Mouse (Mus musculus) limb, embryonic 14.5 days (tissue): ENCODE data around the gene Agrn. TPM values are rescaled to one million over a fixed set of nuclear protein-coding genes. Genes with fewer than 3 reads are reported as not detected.

Source experiments
- ATAC-seq: fragments of 200-750 bp; cut with Nextera tagmentation; 2 replicates; pipeline ENCODE4 v1.8.0; 2017; ENCODE audit warnings: low read depth, moderate number of reproducible peaks, moderate TSS enrichment; ENCODE audit not compliant: low FRiP score
- DNase-seq: peaks from one replicate; pipeline ENCODE4 v3.0.0-alpha.2; 2015; ENCODE audit warnings: low spot score
- H3K27ac ChIP-seq: fragments of 300-500 bp; sonication (generic); replicated peaks from 2 replicates; pipeline ENCODE4 v1.5.1; 2014; ENCODE audit warnings: low read depth, mild to moderate bottlenecking, low read length, moderate library complexity, mixed read lengths
- H3K27me3 ChIP-seq: fragments of 300-500 bp; sonication (generic); 2 replicates; pipeline ENCODE4 v1.6.1; 2014; ENCODE audit warnings: low read length, mixed read lengths; ENCODE audit not compliant: control insufficient read depth, insufficient read depth
- H3K36me3 ChIP-seq: fragments of 300-500 bp; sonication (generic); 2 replicates; pipeline ENCODE4 v1.6.1; 2014; ENCODE audit warnings: mild to moderate bottlenecking, low read length, moderate library complexity, mixed read lengths; ENCODE audit not compliant: control insufficient read depth, insufficient read depth
- H3K4me1 ChIP-seq: fragments of 300-500 bp; sonication (generic); 2 replicates; pipeline ENCODE4 v1.6.1; 2014; ENCODE audit warnings: antibody characterized with exemption, low read length, mixed read lengths; ENCODE audit not compliant: control insufficient read depth, insufficient read depth
- H3K4me2 ChIP-seq: fragments of 300-500 bp; sonication (generic); replicated peaks from 2 replicates; pipeline ENCODE4 v1.6.1; 2014; ENCODE audit warnings: low read depth, mild to moderate bottlenecking, low read length, moderate library complexity; ENCODE audit not compliant: severe bottlenecking
- H3K4me3 ChIP-seq: fragments of 300-500 bp; sonication (generic); replicated peaks from 2 replicates; pipeline ENCODE4 v1.5.1; 2014; ENCODE audit warnings: low read length
- H3K9ac ChIP-seq: fragments of 300-500 bp; sonication (generic); 2 replicates; pipeline ENCODE4 v1.6.1; 2014; ENCODE audit warnings: mild to moderate bottlenecking, low read depth, low read length, moderate library complexity; ENCODE audit not compliant: severe bottlenecking
- H3K9me3 ChIP-seq: fragments of 300-500 bp; sonication (generic); 2 replicates; pipeline ENCODE4 v1.6.1; 2016; ENCODE audit warnings: low read length; ENCODE audit not compliant: control insufficient read depth
- POLR2A ChIP-seq: fragments of 200-500 bp; IDR thresholded peaks from 2 replicates; pipeline ENCODE4 v1.8.0; 2012; ENCODE audit warnings: inconsistent platforms, mild to moderate bottlenecking, moderate library complexity, borderline replicate concordance; ENCODE audit not compliant: insufficient read depth, insufficient read length; ENCODE audit errors: extremely low read depth
- WGBS: fragments of 180-500 bp; shearing (Covaris S2); extraction: QIAGEN DNeasy Blood & Tissue Kit; methylation state at CpG from one replicate; pipeline ENCODE4 v1.1.7; 2014; 5-methylcytosine and 5-hydroxymethylcytosine counted together
- polyA plus RNA-seq, 2 experiments: library from polyadenylated mRNA; depleted of rRNA in 1 of 2; stranded (reverse) in 1 of 2; unstranded in 1 of 2; fragments of >200 nt; fragmentation: Nextera tagmentation in 1 of 2; extraction: Ambion mirVana in 1 of 2; gene quantifications; 2 replicates each; pipeline versions ENCODE4 v1.2.1 to v1.2.3; 2012 to 2014

Gene Agrn
- polyA plus RNA-seq, 2 experiments: 78.5 to 264 TPM

DNA sequence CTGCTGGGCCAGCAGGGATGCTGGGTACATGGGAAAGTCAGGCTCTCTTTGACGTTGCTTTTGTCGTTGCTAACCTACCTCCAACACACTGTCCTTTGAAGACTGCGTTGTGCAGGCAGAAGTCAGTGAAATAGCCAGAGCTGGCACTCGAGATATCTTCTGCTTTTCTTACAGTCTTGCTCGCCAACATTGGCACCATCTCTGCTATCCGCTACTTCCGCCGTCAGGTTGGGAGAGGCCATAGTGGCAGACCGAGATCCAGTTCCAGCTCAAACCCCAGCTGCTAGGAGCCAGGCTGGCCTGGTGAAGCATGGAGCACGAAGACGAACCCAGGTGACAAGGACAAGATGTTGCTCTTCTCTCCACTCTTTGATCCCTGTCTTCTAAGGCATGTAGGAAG is 22.6 kb upstream of the Agrn start:
- no peaks in the 10 kb centered on the region for H3K27me3 ChIP-seq
- DNase-seq: no peak
- TF ChIP-seq POLR2A: no peak
- WGBS: 87% methylated on average over 11 of the region's 11 CpGs
- H3K4me2 ChIP-seq: no peak overlapping the region
- 0 out of 2 replicates have a peak, but pooled peaks cover 7% of the 10 kb centered on the region for H3K36me3 ChIP-seq
- no peaks in the 10 kb centered on the region for H3K4me1 ChIP-seq
- no peaks in the 10 kb centered on the region for H3K9me3 ChIP-seq
- H3K4me3 ChIP-seq: no peak overlapping the region
- no peak for ATAC-seq
- H3K27ac ChIP-seq: no peak overlapping the region
- H3K9ac ChIP-seq: no peak overlapping the region

DNA sequence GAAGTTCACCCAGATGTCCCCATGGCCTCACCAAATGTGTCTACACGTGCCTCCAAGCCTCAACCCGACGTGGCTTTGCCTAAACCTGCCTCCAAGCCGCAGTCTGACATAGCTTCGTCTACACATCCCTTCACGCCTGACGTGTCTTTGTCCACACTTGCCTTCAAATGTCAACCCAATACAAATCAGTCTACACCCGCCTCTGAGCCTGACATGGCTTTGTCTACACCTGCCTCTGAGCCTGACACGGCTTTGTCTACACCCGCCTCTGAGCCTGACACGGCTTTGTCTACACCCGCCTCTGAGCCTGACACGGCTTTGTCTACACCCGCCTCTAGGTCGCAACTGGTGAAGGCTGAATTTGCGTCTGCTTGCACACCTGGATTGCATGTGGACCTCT is 20.6 kb upstream of the Agrn start:
- Histone ChIP-seq H3K4me1 (no peaks in the 10 kb centered on the region), H3K4me3 (no peak overlapping the region), H3K27me3 (no peaks in the 10 kb centered on the region), H3K9me3 (no peaks in the 10 kb centered on the region), H3K9ac (no peak overlapping the region), H3K4me2 (no peak overlapping the region), H3K27ac (no peak overlapping the region), H3K36me3 (0 out of 2 replicates have a peak, but pooled peaks cover 4% of the 10 kb centered on the region)
- 63% methylated on average over 16 of the region's 16 CpGs for WGBS
- no peak for ATAC-seq
- TF ChIP-seq POLR2A: no peak
- DNase-seq: no peak

DNA sequence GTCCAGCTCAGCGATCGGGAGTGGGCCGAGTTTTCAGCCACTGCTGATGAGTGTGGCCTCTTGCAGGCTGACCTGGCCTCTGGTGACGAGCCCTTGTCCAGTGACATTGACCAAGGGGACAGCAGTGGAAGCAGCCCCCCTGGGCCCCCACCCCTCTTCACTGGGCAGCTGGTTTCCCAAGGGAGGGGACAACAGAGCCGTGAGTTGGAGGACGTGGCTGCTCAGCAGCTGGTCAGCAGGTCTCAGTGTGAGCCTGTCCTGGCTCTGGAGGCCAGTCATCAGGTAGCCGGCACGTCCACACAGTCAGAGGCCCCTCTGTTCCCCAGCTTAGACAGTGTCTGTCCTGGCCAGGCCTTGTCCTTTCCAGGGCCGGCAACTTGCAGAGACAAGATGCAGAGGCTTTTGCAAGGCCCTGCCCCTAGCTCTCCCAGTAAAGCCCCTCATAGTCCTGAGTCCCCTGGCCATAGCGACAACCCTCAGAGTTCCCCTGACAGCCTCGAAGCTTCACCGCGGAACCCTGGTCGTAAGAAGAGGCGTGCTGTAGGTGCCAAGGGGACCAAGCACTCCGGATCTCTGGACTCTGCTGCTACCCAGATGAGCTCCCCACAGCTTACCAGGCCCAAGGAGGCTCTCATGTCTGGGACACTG is 19.9 kb upstream of the Agrn start:
- Histone ChIP-seq H3K27ac (no peak overlapping the region), H3K9me3 (no peaks in the 10 kb centered on the region), H3K4me2 (no peak overlapping the region), H3K4me3 (no peak overlapping the region), H3K9ac (no peak overlapping the region), H3K36me3 (0 out of 2 replicates have a peak, but pooled peaks cover 4% of the 10 kb centered on the region), H3K27me3 (no peaks in the 10 kb centered on the region), H3K4me1 (no peaks in the 10 kb centered on the region)
- DNase-seq (no peak), ATAC-seq (no peak)
- TF ChIP-seq POLR2A: no peak
- 76% methylated on average over 16 of the region's 16 CpGs for WGBS

DNA sequence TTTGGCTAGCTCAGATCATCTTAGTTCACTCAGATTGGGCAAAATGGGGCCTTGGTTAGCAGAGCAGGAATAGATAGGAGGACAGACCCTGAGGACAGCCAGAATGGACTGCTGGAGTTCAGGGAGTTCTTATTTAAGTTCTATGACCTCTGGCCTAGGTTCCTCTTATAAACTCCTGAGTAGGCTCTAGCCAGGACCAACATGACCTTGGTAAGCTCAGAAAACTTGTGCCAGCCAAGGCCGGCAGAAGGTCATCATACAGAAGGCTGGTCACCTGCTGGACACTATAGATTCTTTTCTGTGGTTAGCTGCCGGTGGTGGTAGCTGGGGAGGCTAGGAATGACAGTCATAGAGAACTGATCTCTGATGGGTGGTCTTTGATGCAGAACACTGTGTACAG is 18.9 kb upstream of the Agrn start:
- WGBS: 81% methylated on average over 2 of the region's 2 CpGs
- no peak for ATAC-seq
- H3K9ac ChIP-seq: no peak overlapping the region
- no peak overlapping the region for H3K27ac ChIP-seq
- H3K27me3 ChIP-seq: no peaks in the 10 kb centered on the region
- H3K4me1 ChIP-seq: no peaks in the 10 kb centered on the region
- DNase-seq: no peak
- no peaks in the 10 kb centered on the region for H3K36me3 ChIP-seq
- TF ChIP-seq POLR2A: no peak
- H3K4me2 ChIP-seq: no peak overlapping the region
- no peak overlapping the region for H3K4me3 ChIP-seq
- H3K9me3 ChIP-seq: no peaks in the 10 kb centered on the region

DNA sequence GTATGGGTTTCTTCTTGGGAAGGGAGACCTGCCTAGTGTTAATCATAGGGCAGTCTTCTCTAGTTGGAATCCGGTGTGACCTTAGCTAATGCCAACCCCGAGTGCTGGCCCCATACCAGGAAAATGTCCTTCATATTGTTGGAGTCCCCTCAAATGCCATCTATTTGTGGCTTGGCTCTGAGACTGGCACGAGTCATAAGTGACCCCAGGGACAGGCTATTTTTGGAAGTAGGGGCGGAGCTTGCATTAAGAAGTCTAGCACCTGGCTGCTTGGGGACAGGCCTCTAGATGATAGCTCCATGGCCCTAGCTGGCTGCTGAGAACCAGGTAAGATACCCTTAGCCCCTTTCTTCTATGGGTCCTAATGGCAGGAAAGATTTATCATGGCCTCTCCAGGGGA is 18.4 kb upstream of the Agrn start, which contains the start of gene Perm1:
Gene Perm1 (plus strand): TSS at position 220 of the 400 bp plus-strand sequence.
- Histone ChIP-seq H3K9me3 (no peaks in the 10 kb centered on the region), H3K4me3 (no peak within 1 kb of the TSS), H3K4me2 (no peak within 1 kb of the TSS), H3K36me3 (no peaks in the 10 kb centered on the region), H3K27ac (no peak within 1 kb of the TSS), H3K4me1 (no peaks in the 10 kb centered on the region), H3K9ac (no peak within 1 kb of the TSS), H3K27me3 (no peaks in the 10 kb centered on the region)
- 69% methylated on average over 4 of the region's 4 CpGs for WGBS
- no peak for DNase-seq
- ATAC-seq: no peak
- TF ChIP-seq POLR2A: no peak

DNA sequence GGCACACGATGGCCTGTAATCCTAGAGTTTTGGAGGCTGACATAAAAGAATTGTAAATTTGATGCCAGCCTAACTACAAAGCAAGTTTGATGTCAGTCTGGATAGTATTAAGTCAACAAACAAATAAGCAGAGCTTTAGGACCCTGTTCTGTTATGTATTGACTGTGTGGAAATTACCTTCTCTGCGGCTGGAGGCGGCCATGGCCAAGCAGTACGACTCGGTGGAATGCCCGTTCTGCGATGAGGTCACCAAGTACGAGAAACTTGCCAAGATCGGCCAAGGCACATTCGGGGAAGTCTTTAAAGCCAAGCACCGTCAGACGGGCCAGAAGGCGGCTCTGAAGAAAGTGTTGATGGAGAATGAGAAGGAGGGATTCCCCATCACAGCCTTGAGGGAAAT is 15.8 kb upstream of the Agrn start:
- ATAC-seq: no peak
- TF ChIP-seq POLR2A: no peak
- WGBS: 91% methylated on average over 13 of the region's 13 CpGs
- no peaks in the 10 kb centered on the region for H3K4me1 ChIP-seq
- H3K27me3 ChIP-seq: no peaks in the 10 kb centered on the region
- H3K9ac ChIP-seq: no peak overlapping the region
- no peak overlapping the region for H3K4me2 ChIP-seq
- no peaks in the 10 kb centered on the region for H3K36me3 ChIP-seq
- H3K4me3 ChIP-seq: no peak overlapping the region
- H3K27ac ChIP-seq: no peak overlapping the region
- DNase-seq: no peak
- H3K9me3 ChIP-seq: no peaks in the 10 kb centered on the region
